Mouse (Mus musculus) CH12.LX (cell line): ENCODE measurements at regions not wholly inside any gene's neighbourhood (a gene's known extent, or its start where the extent isn't known, plus 50 kb on each side); places are given as distances from the start of the nearest gene placed in this dataset.

Experiments
- DNase-seq: peaks from one replicate; pipeline ENCODE4 v3.0.0-alpha.2; 2013; ENCODE audit errors: extremely low read depth
- H3K27ac ChIP-seq: 2 replicates; pipeline ENCODE4 v1.5.1; 2012; ENCODE audit warnings: low read depth, mild to moderate bottlenecking, control low read depth, moderate library complexity; ENCODE audit not compliant: insufficient read depth
- H3K27me3 ChIP-seq: replicated peaks from 2 replicates; pipeline ENCODE3; 2012; ENCODE audit warnings: inconsistent platforms
- H3K36me3 ChIP-seq, 2 experiments: replicated peaks in 1 of 2; 2 replicates each; pipeline versions ENCODE3 to v1.6.1; 2012; ENCODE audit warnings: inconsistent platforms in 1 of 2, low read length in 1 of 2, mild to moderate bottlenecking in 1 of 2, mixed read lengths in 1 of 2, moderate library complexity in 1 of 2; ENCODE audit not compliant: control insufficient read depth in 1 of 2, insufficient read depth in 1 of 2
- H3K4me1 ChIP-seq, 2 experiments: 2 replicates each; pipeline ENCODE4 v1.6.1; 2012; ENCODE audit warnings: inconsistent platforms in 1 of 2, moderate library complexity in 1 of 2; ENCODE audit not compliant: insufficient read depth in 2 of 2, control insufficient read depth in 1 of 2
- H3K4me2 ChIP-seq: 2 replicates; pipeline ENCODE4 v1.6.1; 2012; ENCODE audit warnings: low read depth, mild to moderate bottlenecking, control low read depth; ENCODE audit not compliant: poor library complexity, insufficient read depth, severe bottlenecking
- H3K4me3 ChIP-seq, 3 experiments: fragments of 150-350 bp in 1 of 3; sonication (generic) in 1 of 3; replicated peaks in 1 of 3; 2 replicates each; pipeline versions ENCODE3 to v1.5.1; 2011 to 2012; ENCODE audit warnings: low read depth in 2 of 3, low read length in 2 of 3, mild to moderate bottlenecking in 2 of 3, moderate library complexity in 2 of 3, control low read depth in 1 of 3, improper control_type of control experiment in 1 of 3, inconsistent platforms in 1 of 3, mixed read lengths in 1 of 3; ENCODE audit not compliant: poor library complexity in 1 of 3
- H3K79me2 ChIP-seq: replicated peaks from 2 replicates; pipeline ENCODE4 v1.6.1; 2012; ENCODE audit warnings: mild to moderate bottlenecking, moderate library complexity; ENCODE audit not compliant: control insufficient read depth, poor library complexity, insufficient read depth, severe bottlenecking; ENCODE audit errors: extremely low read depth
- H3K9ac ChIP-seq: 2 replicates; pipeline ENCODE4 v1.6.1; 2012; ENCODE audit warnings: low read depth, mild to moderate bottlenecking, control low read depth, moderate library complexity; ENCODE audit not compliant: insufficient read depth
- H3K9me3 ChIP-seq: replicated peaks from 2 replicates; pipeline ENCODE3; 2012; ENCODE audit warnings: low read length, inconsistent platforms, mixed read lengths
- BHLHE40 ChIP-seq: IDR thresholded peaks from 2 replicates; pipeline ENCODE4 v1.6.1; 2011; ENCODE audit warnings: mild to moderate bottlenecking, low read depth, low read length, improper control_type of control experiment
- CHD2 ChIP-seq: IDR thresholded peaks from 2 replicates; pipeline ENCODE4 v1.6.1; 2011; ENCODE audit warnings: low read length, improper control_type of control experiment
- CTCF ChIP-seq, 2 experiments: IDR thresholded peaks in 1 of 2; conservative IDR thresholded peaks in 1 of 2; 2 replicates each; pipeline ENCODE4 v1.5.1; 2011 to 2012; ENCODE audit warnings: low read depth in 2 of 2, low read length in 2 of 2, improper control_type of control experiment in 1 of 2, inconsistent platforms in 1 of 2, mild to moderate bottlenecking in 1 of 2, moderate library complexity in 1 of 2
- ELF1 ChIP-seq: IDR thresholded peaks from 2 replicates; pipeline ENCODE4 v1.6.1; 2014; ENCODE audit warnings: low read depth, mild to moderate bottlenecking, inconsistent platforms, low read length, improper control_type of control experiment
- GABPA ChIP-seq: IDR thresholded peaks from 2 replicates; pipeline ENCODE4 v1.6.1; 2012; ENCODE audit warnings: low read depth, low read length, improper control_type of control experiment, inconsistent platforms; ENCODE audit not compliant: insufficient replicate concordance
- IRF4 ChIP-seq: IDR thresholded peaks from 2 replicates; pipeline ENCODE4 v1.6.1; 2014; ENCODE audit warnings: low read depth, mild to moderate bottlenecking, inconsistent platforms, low read length, improper control_type of control experiment
- JUN ChIP-seq: IDR thresholded peaks from 2 replicates; pipeline ENCODE4 v1.6.1; 2011; ENCODE audit warnings: low read depth, mild to moderate bottlenecking, low read length, improper control_type of control experiment, moderate library complexity; ENCODE audit not compliant: insufficient read depth
- JUND ChIP-seq: conservative IDR thresholded peaks from 2 replicates; pipeline ENCODE4 v1.6.1; 2011; ENCODE audit warnings: low read depth, low read length, improper control_type of control experiment
- MAFK ChIP-seq: IDR thresholded peaks from 2 replicates; pipeline ENCODE4 v1.6.1; 2011; ENCODE audit warnings: low read length, improper control_type of control experiment; ENCODE audit not compliant: insufficient replicate concordance
- MAX ChIP-seq: IDR thresholded peaks from 2 replicates; pipeline ENCODE4 v1.6.1; 2011; ENCODE audit warnings: low read length, improper control_type of control experiment
- MXI1 ChIP-seq: IDR thresholded peaks from 2 replicates; pipeline ENCODE4 v1.6.1; 2011; ENCODE audit warnings: mild to moderate bottlenecking, low read depth, low read length, improper control_type of control experiment
- MYC ChIP-seq: IDR thresholded peaks from 2 replicates; pipeline ENCODE4 v1.6.1; 2011; ENCODE audit warnings: low read depth, mild to moderate bottlenecking, improper control_type of control experiment, low read length
- POLR2A ChIP-seq: IDR thresholded peaks from 2 replicates; pipeline ENCODE4 v1.6.1; 2011; ENCODE audit warnings: low read depth, mild to moderate bottlenecking, improper control_type of control experiment, low read length
- RAD21 ChIP-seq: IDR thresholded peaks from 2 replicates; pipeline ENCODE4 v1.6.1; 2011; ENCODE audit warnings: low read depth, mild to moderate bottlenecking, low read length, improper control_type of control experiment, moderate library complexity
- RCOR1 ChIP-seq: conservative IDR thresholded peaks from 2 replicates; pipeline ENCODE4 v1.6.1; 2012; ENCODE audit warnings: low read depth, mild to moderate bottlenecking, inconsistent platforms, low read length, improper control_type of control experiment
- TBP ChIP-seq: conservative IDR thresholded peaks from 2 replicates; pipeline ENCODE4 v1.6.1; 2011; ENCODE audit warnings: low read depth, low read length, improper control_type of control experiment
- USF1 ChIP-seq: IDR thresholded peaks from 2 replicates; pipeline ENCODE4 v1.6.1; 2014; ENCODE audit warnings: low read depth, mild to moderate bottlenecking, inconsistent platforms, low read length, improper control_type of control experiment
- USF2 ChIP-seq: conservative IDR thresholded peaks from 2 replicates; pipeline ENCODE4 v1.6.1; 2011; ENCODE audit warnings: low read depth, low read length, improper control_type of control experiment
- ZKSCAN1 ChIP-seq: IDR thresholded peaks from 2 replicates; pipeline ENCODE4 v1.6.1; 2012; ENCODE audit warnings: low read depth, inconsistent platforms, low read length, improper control_type of control experiment, borderline replicate concordance
- ZMIZ1 ChIP-seq: IDR thresholded peaks from 2 replicates; pipeline ENCODE4 v1.6.1; 2012; ENCODE audit warnings: low read depth, mild to moderate bottlenecking, inconsistent platforms, low read length, improper control_type of control experiment
- ZNF384 ChIP-seq: IDR thresholded peaks from 2 replicates; pipeline ENCODE4 v1.6.1; 2012; ENCODE audit warnings: low read depth, low read length, improper control_type of control experiment, inconsistent platforms
- dilution Hi-C: fragments of 300-500 bp; cut with MboI; formaldehyde crosslinking; loops from 2 replicates; pipeline ENCODE4 v1.14.3; 2020; ENCODE audit warnings: low sequenced_read_pairs; ENCODE audit not compliant: extremely low pct_unique_long_range_greater_than_20kb, extremely low pct_ligation_motif_present
- in situ Hi-C: fragments of 300-500 bp; cut with MboI; formaldehyde crosslinking; loops from 3 replicates; pipeline ENCODE4 v1.14.3; 2019; ENCODE audit warnings: low sequenced_read_pairs, low pct_ligation_motif_present, low pct_unique_long_range_greater_than_20kb, mixed read lengths

DNA sequence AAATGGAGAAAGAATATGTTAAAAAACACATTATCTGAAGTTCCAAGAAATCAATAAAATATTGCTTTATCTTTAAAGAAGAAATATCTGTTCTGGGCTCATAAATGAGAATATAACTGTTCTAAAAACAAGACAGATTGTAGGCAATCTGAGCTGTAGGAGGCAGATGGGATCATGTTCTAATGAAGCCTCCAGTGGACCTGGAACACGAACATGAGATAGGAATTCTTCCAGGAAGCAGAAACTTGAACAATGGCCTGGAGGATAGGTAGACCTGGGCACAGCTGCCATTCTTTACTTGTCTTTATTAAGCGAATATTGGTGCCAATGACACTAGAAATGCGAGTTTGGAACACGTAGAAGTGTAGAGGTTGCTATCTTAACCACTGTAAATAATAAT lies 336.5 kb downstream of the Rab28 start:
- H3K9me3 ChIP-seq: no peaks in the 10 kb centered on the region
- TF ChIP-seq MXI1 (no peak), TBP (no peak), USF2 (no peak), ZMIZ1 (no peak), MAX (no peak), CTCF (conservative IDR thresholded peaks at IDR 0.05 in 1 of 2, IDR thresholded peaks at IDR 0.05 in 1 of 2; ENCODE audit: low read depth in 2 of 2, low read length in 2 of 2) (no peak), USF1 (no peak), RCOR1 (no peak)
- dilution Hi-C loops: no loop called here
- peaks cover 3 to 36% of the 10 kb centered on the region in 2 experiments; a peak in 3 of 4 replicates for H3K4me1 ChIP-seq
- no peak overlapping the region for H3K27ac ChIP-seq
- H3K79me2 ChIP-seq: no peaks in the 10 kb centered on the region
- no peak overlapping the region for H3K9ac ChIP-seq
- H3K36me3 ChIP-seq: no peaks in the 10 kb centered on the region
- no peaks in the 10 kb centered on the region for H3K27me3 ChIP-seq
- no peak overlapping the region for H3K4me3 ChIP-seq
- no peak overlapping the region for H3K4me2 ChIP-seq
- in situ Hi-C loops: no loop called here
- DNase-seq: no peak

GRCm38 (mm10) chr5:41370356-41370755 lies 337.6 kb downstream of the Rab28 start:
- H3K79me2 ChIP-seq: no peaks in the 10 kb centered on the region
- no peaks in the 10 kb centered on the region for H3K9me3 ChIP-seq
- no peak overlapping the region for H3K4me2 ChIP-seq
- no peak for TF ChIP-seq JUN
- no peak for TF ChIP-seq CHD2
- TF ChIP-seq ELF1: no peak
- TF ChIP-seq ZMIZ1: no peak
- no peak for TF ChIP-seq IRF4
- TF ChIP-seq ZKSCAN1: no peak
- no peak for TF ChIP-seq USF2
- no peak for TF ChIP-seq RAD21
- no peak for TF ChIP-seq MYC
- no peak for TF ChIP-seq MAFK
- no peak for TF ChIP-seq RCOR1
- TF ChIP-seq JUND: no peak
- TF ChIP-seq POLR2A: no peak
- TF ChIP-seq BHLHE40: no peak
- no peak for TF ChIP-seq ZNF384
- TF ChIP-seq MXI1: no peak
- no peak for TF ChIP-seq TBP
- no peak for TF ChIP-seq GABPA
- DNase-seq: no peak
- no peaks in the 10 kb centered on the region for H3K27me3 ChIP-seq
- no peak overlapping the region for H3K9ac ChIP-seq
- in situ Hi-C loops: no loop called here
- no peak overlapping the region for H3K27ac ChIP-seq
- no peaks in the 10 kb centered on the region for H3K36me3 ChIP-seq
- H3K4me1 ChIP-seq: peaks cover 3 to 36% of the 10 kb centered on the region in 2 experiments; a peak in 3 of 4 replicates
- dilution Hi-C loops: no loop called here
- H3K4me3 ChIP-seq: no peak overlapping the region
